Mouse (Mus musculus) heart, adult 11 months (tissue): ENCODE data around the gene S100a7a.

Experiments
- DNase-seq: peaks from one replicate; pipeline ENCODE4 v3.0.0; 2022

The S100a7a gene

GRCm38 (mm10) chr3:90629298-90629697 is 24.5 kb upstream of the S100a7a start:
- peak; percentile 52 for DNase-seq

GRCm38 (mm10) chr3:90631984-90632383 is 21.8 kb upstream of the S100a7a start:
- DNase-seq, result no peak

- peak; percentile 88 for DNase-seq
Observed at GRCm38 (mm10) chr3:90638511-90639275, 15.1 kb upstream of the S100a7a start.

- DNase-seq, result peak; percentile 88
Observed at GRCm38 (mm10) chr3:90639511-90640154, 14.2 kb upstream of the S100a7a start.

GRCm38 (mm10) chr3:90640981-90641380 is 12.8 kb upstream of the S100a7a start:
- peak; percentile 64 for DNase-seq

GRCm38 (mm10) chr3:90644220-90644619 is 9.6 kb upstream of the S100a7a start:
- DNase-seq, result peak; percentile 88

GRCm38 (mm10) chr3:90647291-90647690 is 6.5 kb upstream of the S100a7a start:
- peak; percentile 24 for DNase-seq

GRCm38 (mm10) chr3:90648981-90649380 is 4.8 kb upstream of the S100a7a start:
- DNase-seq, result peak; percentile 33

GRCm38 (mm10) chr3:90649832-90650231 is 4.0 kb upstream of the S100a7a start:
- peak; percentile 59 for DNase-seq

- peak; percentile 90 for DNase-seq
Observed at GRCm38 (mm10) chr3:90652878-90653508, 824 bp upstream of the S100a7a start.

- peak; percentile 75 for DNase-seq
Observed at GRCm38 (mm10) chr3:90657405-90657804, 3.6 kb downstream of the S100a7a start.

GRCm38 (mm10) chr3:90659364-90660044 is 5.7 kb downstream of the S100a7a start:
- peak; percentile 77 for DNase-seq

GRCm38 (mm10) chr3:90664219-90664618 is 10.4 kb downstream of the S100a7a start:
- no peak for DNase-seq

GRCm38 (mm10) chr3:90668846-90669245 is 15.0 kb downstream of the S100a7a start, which contains the start of gene S100a8:
TSS of gene S100a8 (plus strand) at chr3:90668978.
- peak; percentile 66 for DNase-seq

GRCm38 (mm10) chr3:90678656-90679055 is 24.8 kb downstream of the S100a7a start:
- peak; percentile 55 for DNase-seq

- no peak for DNase-seq
Observed at GRCm38 (mm10) chr3:90683929-90684328, 30.1 kb downstream of the S100a7a start.

GRCm38 (mm10) chr3:90686835-90687234 is 33.0 kb downstream of the S100a7a start:
- DNase-seq, result peak; percentile 21

- no peak for DNase-seq
Observed at GRCm38 (mm10) chr3:90693496-90693895, 39.7 kb downstream of the S100a7a start.

- DNase-seq, result no peak
Observed at GRCm38 (mm10) chr3:90695613-90696012, 41.8 kb downstream of the S100a7a start, which contains the start of gene S100a9. TSS of gene S100a9 (minus strand) at chr3:90695721.

- DNase-seq, result no peak
Observed at GRCm38 (mm10) chr3:90702244-90702643, 48.4 kb downstream of the S100a7a start.
